Mouse (Mus musculus) CH12F3 (cell line): ENCODE results near the gene Tmem39b.

Experiments used
- in situ Hi-C: fragments of 300-500 bp; cut with MboI; formaldehyde crosslinking; loops from 2 replicates; pipeline ENCODE4 v1.14.3; 2020; ENCODE audit warnings: low sequenced_read_pairs

The Tmem39b gene

DNA sequence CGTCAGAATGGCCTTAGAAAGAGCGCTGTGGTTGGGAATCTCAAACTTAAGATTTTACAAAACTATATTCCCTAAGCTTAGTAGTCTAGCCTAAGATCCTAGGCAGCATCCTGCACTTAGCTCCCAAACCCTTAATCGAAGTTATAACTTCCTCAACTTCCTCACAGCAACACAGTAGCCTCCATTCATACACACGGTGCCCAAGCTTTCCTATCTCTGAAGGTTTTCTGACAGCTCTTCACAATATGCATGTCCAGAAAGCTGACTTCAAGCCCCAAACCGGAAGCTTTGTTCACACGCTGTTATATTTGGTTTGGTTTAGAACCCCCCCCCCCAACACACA is 852 bp downstream of the Tmem39b start:
- in situ Hi-C loops = no loop called here

DNA sequence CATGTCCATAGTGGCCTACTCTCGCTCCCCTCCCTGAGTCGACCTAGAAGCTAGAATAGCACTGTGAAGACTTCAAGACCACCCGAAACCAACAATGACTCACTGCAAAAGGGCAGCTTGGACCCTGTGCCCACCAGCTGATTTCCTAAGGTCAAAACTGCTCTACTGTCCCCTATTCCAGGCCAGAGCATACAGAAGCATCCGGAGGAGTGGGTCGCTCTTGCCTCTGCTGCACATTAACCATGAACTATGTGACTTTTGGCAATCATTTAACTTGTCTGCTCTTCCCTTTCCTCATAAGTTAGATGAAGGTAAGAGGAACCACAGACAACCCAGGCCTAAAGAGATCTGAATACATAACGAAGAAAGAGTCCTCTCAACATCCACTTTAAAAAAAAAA is 12.1 kb downstream of the Tmem39b start:
- in situ Hi-C loops = no loop called here

DNA sequence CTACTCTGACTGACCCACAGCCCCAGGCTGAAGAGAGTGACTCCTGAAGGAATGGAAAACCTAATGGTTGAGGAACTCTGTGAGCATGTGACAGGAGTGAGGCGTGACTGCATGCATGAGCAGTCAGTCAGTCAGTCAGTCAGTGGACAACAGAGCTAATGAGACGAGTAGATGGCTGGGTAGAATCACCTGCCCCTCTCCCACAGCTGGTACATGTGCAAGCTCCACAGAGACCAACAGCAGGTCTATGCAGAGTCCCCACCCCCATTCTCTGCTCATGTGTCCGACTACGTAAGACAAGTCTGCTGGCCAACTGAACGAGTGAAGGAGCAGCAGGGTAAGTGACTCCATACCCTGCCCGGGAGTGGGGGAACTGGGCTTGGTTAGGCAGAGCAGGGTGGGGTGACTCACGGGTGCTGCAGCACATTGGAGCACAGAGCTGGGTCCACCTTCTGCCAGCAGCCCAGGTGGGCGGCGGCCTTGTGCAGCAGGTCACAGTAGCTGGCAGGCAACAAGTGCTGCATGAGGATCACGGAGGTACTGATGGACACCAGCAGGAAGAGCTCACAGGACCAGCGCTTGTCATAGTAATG is 12.6 kb downstream of the Tmem39b start:
- in situ Hi-C loops = no loop called here

DNA sequence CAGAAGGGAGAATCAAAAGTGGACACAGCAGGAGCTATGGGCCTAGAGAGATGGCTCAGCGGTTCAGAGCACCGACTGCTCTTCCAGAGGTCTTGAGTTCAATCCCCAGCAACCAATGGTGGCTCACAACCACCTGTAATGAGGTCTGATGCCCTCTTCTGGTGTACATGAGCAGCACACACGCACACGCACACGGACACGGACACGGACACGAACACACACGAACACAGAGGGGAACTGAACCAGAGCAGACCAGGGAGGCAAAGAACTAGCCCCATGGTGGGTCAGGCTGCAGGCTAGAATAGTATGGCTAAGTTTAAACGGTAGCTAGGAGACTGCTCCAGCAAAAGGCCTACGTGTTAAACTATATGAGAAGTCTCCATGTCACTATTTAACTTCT is 14.8 kb downstream of the Tmem39b start:
- in situ Hi-C loops = no loop called here

DNA sequence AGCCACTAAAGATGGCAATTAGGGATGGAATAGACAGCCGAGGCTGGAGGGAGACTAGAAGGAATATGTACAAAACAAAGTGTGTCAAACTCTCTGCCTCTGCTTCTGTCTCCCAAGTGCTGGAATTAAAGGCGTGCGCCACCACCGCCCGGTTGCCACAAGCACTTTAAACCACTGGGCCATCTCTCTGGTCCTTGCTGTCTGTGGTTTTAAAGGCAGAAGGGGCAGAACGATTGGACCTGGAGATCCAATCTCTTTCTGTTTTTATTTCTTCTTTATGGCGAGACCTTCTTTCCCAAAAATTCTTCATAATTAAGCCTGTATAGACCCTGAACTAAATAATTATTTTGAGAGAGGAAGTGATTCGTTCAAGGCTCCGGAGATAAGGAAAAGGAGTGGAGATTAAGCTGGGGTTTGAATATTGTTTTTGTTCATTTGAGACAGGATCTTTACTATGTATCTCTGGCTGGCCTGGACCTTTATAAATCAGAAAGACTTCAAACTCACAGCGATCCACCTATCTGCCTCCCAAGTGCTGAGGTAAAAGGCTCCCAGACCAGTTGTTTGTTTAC is 23.7 kb downstream of the Tmem39b start:
- in situ Hi-C loops = no loop called here

DNA sequence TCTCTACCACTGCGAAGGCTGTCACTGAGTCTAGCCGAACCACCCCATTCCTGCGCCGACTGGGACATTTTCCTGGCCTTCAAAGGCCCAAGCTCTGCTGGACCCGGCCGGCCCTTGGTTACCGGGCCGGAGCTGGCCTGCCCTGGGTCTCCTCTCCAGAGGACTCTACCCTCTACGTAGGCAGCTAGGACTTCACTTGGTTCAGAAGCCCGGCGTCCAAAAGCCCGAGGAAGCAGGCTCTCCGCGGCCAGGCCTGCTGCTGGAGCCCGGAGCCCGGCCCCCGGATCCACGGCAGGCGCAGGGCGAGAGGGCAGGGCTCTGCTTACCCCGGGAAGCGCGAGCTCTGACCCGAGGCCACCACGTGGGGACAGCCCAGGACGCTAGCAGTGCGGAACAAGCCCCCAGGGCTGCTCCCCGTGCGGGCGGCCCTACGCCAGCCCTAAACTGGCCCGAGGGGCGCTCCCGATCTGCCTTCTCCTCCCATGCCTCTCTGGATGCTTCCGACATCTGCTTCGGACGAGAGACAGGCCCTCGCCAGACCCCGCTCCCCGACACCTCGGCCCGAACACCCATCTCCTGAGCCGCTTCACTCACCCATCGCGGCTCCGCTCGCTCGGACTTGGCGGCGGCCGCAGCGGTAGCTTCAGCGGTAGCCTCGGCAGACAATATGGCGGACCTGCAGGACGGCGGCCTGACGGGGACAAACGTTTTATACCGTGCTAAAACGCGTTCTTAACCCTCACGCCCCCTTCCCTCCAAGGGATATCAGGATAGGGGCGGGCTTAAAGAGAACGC is 24.4 kb downstream of the Tmem39b start, which contains the start of gene Kpna6:
Kpna6 (minus strand) TSS at position 685 of the 795 bp plus-strand sequence.
- in situ Hi-C loops = no loop called here

DNA sequence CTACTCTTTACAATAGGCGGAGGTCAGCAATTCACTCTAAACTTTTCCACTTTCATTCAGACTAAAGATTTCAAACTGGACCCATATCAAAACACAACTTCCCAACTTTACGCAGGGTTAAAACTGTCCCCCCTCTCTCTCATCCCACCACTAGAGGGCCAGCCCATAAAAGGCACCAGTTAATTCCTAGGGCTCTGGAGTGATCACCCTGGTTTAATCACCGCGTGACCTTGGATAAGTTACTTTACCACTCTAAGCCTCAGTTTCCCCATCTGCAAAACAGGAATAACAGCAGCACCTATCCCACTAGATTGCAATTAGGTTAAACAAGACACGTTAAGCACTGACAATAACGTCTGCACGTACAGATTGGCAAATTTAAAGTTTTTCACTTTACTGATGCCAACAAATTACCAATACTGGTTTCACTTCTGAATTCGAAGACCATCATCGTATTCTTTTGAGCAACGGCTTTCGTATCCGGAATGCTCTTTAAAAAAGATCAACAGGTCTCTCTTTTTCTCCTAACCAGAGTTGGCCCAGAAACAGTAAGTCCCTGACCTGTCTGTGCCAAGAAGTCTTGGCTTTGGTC is 25.1 kb downstream of the Tmem39b start:
- in situ Hi-C loops = no loop called here

DNA sequence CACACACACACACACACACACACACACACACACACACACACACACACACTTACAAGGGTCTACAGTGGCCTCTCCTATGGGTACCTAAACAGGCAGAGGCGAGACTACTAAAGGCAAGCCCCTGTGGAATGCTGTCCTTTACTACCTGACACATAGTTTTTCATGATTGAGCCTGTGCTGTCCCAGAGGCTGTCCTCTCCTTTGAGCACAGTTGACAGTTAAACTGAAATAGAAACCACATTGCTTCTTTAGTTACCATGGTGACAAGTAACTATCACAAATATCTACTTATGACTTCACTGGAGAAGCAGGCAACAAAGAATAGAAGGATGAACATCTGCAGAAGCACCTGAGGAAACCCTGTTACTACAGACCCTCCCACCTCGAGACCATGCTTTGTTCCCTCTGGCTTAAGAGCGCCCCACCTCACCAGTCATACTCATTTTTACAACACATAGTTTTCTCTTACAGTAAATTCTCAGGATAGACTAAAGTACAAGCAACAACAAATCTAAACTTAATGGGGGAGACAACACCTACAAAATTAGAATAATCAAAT is 34.3 kb downstream of the Tmem39b start:
- in situ Hi-C loops = no loop called here

DNA sequence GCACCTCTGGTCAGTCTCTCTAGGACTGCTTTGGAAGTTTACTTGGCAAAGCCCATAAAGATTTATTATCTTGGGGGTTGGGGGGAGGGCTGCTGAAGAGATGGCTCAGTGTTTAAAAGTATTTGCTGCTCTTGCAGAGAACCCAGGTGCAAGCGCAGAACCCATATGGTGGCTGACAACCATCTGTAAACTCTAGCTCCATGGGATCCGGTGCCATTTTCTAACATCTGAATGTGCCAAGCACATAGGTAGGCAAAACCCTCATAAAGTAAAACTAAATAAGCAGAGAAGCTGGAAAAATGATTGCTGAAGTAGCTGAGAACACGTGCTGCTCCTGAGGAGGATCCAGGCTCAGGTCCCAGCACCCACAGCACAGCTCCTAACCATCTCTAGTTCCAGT is 35.1 kb downstream of the Tmem39b start:
- in situ Hi-C loops = no loop called here

DNA sequence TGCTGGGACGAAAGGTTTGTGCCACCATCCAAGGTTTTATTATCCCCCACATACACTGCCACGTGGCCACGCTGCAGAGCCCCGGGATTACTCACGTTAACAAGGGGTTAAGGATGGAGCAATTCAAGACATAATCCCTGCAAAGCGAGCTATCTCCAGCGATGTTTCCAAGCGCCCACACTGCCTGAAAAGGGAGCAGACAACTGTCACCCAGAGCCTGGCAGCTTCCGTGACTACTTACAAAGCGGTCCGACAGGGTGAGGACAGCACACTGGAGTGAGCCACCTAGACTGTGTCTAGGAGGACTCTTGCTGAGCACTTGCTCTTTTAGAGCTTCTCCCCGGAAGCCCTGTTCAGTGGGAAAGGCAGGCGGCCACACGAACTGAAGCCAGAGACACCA is 41.9 kb downstream of the Tmem39b start:
- in situ Hi-C loops = no loop called here

DNA sequence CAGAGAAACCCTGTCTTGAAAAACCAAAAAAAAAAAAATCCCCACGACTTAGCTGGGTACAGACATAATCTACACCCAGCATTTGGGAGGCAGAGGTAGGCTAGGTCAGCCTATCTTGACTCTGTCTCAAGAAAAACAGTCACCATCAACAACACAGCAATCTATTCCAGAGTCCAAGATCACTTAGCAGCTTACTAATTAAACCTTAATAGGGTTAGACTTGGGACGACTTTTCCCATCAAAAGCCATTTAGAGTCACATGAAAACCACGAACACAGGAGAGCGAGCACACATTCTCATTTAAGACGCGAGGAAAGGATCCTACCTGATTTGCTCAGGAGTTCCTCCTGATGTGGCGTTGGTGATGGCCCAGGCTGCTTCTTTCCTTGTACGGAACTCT is 46.3 kb downstream of the Tmem39b start:
- in situ Hi-C loops = no loop called here

DNA sequence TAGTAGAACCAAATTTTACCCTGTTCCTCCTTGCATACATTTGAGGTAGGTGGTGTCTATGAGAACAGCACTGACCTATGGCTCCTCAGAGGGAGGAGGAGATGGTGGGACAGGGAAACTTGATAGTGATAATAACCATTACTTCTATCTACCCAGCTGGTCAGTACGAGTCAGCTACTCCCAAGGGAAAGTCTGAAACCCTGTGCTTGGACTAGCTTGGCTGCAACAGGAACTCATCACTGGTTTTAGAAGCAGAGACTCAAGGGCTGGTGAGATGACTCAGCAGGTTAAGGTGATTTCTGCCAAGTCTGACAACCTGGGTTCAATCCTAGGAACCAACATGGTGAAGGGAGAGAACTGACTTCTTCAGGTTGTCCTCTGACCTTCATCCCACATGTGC is 48.0 kb downstream of the Tmem39b start:
- in situ Hi-C loops = no loop called here

DNA sequence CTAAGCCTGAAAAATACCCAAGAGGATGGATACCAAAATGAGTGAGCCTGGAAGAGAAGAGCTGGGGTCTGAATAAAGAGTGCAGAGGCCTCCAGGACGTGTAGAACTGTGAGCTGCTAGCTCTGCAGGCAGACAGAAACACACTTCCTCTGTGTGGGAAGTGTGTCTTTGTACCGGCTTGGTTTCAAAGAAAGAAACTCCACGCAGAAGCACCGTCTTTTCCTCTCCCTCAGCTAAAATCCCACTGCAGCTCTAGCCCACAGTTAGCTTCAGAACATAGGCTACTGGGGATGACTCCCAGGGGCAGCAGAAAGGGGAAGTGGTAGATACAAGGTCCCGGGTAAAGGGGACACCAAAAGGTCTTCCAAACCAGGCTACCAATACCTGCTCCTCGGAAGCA is 51.4 kb downstream of the Tmem39b start:
- in situ Hi-C loops = no loop called here

DNA sequence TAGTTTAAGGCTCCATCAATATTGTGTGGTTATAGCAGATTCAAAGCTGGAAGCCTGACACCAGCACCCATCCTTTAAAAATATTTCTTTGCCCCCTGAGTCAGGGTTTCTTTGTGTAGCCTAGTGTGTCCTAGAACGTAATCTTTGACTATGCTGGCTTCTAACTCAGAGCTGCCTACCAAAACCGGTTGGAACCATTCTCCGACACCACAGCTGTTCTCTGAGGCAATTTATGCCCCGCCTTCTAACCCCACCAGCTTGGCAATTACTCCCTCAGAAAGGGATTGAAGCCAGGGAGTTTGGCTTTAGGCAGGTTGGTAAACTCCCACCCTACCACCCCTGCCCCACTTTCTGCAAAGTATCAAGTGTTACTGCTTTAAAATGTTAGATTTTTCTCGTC is 54.9 kb downstream of the Tmem39b start:
- in situ Hi-C loops = no loop called here

DNA sequence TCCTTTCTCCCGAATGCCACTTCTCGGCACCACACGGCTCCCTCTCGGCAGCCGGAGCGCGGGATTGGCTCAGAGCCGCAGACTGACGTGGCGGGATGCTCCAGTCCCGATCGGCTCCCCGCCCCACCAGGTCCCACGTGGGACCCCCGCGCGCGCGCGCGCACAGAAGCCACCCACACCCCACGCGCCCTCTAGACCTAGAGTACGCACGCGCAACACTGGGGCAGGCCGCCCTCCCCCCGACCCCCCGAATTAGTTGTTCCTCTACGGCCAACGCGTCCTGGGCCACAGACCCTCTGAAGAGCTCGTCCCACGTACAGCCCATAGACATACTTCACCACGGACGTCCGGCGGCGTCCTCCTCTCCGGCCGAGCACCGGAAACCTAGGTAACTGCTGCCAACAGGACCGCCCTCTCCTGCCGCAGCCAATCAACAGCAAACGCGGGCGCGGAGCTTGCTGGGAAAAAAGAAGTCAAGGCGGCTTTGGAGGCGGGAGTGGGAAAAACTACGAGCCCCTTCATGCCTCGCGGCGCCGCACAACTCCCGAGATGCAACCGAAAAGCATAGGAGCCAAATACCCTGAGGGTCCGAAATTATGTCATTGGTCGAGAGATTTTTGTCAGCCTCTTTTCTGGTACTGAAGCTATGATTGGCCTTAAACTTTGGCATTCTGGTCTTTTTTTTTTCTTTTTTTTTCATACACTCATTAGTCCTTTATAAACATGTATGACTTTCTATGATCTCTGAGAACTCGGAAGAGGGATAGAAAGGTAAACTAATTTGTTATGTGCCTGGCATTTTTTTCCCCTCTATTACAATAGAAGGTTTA is 55.8 kb downstream of the Tmem39b start, which contains the start of gene Txlna:
Txlna (minus strand) TSS at position 428 of the 830 bp plus-strand sequence.
- in situ Hi-C loops = no loop called here

DNA sequence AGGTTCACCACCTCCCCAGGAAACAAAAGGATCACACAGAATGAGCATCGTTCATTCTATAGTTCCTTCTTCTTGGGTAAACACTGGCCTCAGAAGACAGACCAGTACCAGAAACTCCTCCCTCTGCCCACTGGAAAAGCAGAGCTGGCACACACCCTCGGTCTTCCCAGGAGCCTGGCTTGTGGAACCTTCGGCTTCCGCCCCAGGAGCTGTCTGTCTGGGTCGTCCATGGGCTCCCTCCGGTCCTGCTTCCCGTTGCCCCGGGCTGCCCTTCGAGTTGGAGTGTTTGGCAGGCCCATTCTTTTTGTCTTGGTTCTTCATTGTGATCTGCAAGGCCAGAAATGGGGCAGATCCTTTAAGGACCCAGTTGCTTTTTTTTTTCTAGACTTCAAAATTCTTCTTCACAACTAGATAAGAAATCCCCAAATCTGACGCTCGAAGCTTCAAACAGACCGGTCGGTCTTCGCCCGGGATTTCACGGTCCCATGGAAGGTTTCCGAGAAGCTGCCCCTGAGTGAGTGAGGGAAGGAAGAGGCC is 56.5 kb downstream of the Tmem39b start:
- in situ Hi-C loops = no loop called here

DNA sequence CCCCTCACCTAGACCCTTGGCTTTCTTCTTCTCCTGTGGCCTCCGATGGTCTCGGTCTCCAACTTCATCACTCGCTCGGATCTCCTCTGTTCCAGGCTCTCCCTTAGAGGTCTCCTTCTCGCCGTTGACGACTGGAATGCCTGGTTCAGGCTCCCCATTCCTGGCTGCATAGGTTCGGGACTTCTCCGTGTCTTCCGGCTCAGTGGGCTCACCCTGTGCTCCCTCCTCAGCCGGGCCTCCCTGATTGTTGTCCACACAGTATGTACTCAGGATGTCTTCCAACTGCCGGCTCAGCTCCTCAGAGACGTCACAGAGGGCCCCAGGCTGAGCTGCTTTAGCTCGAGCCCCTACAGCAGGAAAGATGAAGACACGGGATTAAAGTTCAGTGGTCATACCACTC is 57.4 kb downstream of the Tmem39b start:
- in situ Hi-C loops = no loop called here

DNA sequence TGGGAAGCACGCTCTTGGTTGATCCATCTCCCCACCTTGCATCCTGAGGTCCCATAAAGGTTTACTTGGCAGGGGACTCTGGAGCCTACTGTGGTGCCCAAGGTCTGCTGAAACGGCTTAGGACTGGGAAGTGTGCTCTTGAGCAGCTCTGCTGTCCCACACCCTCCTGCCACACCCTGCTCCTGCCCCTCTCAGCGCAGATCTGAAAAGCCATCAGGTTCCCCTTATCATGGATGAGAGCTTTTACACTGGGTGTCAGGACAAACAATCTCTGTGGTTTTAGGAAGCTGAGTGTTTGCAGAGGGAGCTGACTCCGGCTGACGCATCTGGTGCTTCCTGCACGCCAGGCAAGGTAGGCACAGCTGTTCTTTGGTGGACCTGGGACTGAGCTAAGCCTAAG is 62.8 kb downstream of the Tmem39b start:
- in situ Hi-C loops = no loop called here

DNA sequence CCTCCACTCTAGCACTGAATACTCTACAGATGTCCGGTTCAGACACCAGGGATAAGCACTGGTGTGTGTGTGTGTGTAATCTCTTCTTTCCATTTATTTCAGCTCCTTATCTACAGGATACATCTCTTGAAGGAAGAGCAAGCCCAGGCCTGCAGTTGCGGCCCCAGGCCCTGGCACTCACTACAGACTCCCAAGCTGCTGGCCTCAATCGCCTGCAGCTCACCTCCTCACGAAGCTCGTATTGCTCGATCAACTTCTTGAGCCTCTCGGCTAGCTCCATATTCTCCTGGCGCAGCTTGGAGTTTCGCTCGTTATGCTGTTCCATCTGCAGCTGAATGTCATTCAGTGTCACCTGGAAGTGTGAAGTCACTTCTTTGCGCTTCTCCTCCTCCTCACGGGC is 64.8 kb downstream of the Tmem39b start:
- in situ Hi-C loops = no loop called here

DNA sequence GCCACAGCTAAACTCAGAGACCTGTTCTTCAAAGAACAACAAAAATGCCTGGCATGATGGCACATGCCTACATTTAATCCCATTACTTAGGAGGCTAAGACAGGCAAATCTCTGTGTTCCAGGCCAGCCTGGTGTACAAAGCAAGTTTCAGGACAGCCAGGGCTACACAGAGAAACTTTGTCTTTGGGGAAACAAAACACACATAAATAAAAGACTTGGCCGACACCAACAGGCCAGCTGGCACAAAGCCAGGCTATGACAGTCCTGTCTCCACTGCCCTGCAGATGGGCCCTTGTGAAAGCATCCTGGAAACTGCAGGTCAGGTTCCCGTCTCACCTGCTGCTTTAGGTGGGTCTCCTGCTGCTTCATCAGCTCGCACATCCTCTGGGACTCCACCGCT is 65.7 kb downstream of the Tmem39b start:
- in situ Hi-C loops = no loop called here
